Mouse (Mus musculus) adrenal gland, postnatal 10 days (tissue): Measurements from ENCODE around the gene Rimbp2. TPM values are rescaled to one million over a fixed set of nuclear protein-coding genes. Genes with fewer than 3 reads are reported as not detected.
A peak's percentile ranks its signal among the peaks of the same experiment; 100 is the strongest.
"Not testable (repeated sequence)": the region's sequence is repeated elsewhere in the genome, so short reads cannot be mapped to it uniquely, and the experiment has no call there.

ENCODE experiments used
- DNase-seq: peaks from one replicate; pipeline ENCODE4 v3.0.0; 2021; ENCODE audit warnings: mixed read lengths
- long read RNA-seq, 2 experiments: library from polyadenylated mRNA; stranded (forward); transcript quantifications; one replicate each; pipeline ENCODE4 v2.0.0; 2021
- total RNA-seq, 2 experiments: library from RNA; stranded (reverse); gene quantifications; 2 replicates each; pipeline ENCODE4 v1.2.3; 2021

Rimbp2 gene
- total RNA-seq: 1 to 10 TPM; 5.2 to 8.0 TPM
- long read RNA-seq, experiment 1, partial matches to known transcripts: 0 of 1 reads
- long read RNA-seq, experiment 1, other reads (novel, unspliced or antisense): 1 of 1 reads
- long read RNA-seq, experiment 2, partial matches to known transcripts: 0 of 5 reads
- long read RNA-seq, experiment 2, other reads (novel, unspliced or antisense): 5 of 5 reads

DNA sequence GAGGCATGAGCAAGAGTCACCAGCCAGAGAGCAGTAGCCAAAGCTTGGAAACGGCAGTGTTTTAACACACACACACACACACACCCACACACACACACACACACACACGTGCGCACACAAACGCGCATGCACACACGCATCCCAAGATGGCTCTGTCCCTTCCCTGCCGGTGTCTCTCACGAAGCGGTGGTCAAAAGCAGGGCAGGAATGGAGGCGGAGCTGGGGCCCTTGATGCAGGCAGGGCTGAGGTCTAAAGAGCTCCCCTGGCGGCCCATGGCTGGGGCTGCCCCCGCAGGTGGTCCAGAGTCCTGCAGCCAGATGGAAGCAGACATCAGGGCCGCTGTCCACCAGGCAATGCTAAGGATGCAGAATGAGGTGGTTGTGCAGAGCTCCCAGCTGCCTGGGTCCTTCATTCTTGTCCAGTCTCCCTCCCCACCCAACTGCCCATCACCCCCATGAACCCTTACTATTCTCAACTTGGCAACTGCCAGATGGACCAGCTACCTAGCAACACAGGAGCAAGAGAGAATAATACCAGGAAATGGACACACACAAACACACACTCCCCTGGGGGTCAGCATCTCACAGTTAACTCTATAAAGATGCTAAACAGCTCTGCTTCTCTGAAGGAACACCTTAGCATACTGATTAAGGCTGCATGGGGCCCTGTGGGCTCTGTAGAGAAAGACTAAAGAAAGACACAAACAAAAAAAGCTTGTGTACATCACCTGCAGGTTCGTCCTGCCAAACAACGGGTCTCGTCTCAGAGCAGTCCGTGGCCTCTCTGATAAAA lies at the start of gene Rimbp2:
Gene Rimbp2, minus strand, starts transcription at position 209 of the 793 bp plus-strand sequence.
- DNase-seq: no peak

DNA sequence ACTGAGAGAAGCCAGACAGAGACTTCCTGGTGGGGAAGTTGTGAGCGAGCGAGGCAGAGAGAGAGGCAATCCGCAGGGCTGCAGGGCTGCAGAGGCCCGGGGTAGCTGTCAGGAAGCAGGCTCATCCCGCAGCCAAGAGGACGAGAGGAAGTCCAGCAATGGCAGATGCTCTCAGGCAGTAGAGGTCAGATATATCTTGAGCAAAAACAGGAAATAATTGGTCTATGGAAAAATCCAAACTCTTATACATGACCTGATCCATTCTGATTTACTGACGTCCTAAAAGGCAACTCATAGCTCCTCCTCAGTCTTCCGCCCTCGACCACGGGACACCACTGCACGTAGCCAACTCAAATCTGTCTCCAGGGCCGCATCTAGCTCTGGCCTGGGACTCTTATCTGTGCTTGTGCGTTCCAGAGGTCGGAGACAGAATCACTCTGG lies 49.3 kb upstream of the Rimbp2 start:
- DNase-seq: peak; percentile 35

DNA sequence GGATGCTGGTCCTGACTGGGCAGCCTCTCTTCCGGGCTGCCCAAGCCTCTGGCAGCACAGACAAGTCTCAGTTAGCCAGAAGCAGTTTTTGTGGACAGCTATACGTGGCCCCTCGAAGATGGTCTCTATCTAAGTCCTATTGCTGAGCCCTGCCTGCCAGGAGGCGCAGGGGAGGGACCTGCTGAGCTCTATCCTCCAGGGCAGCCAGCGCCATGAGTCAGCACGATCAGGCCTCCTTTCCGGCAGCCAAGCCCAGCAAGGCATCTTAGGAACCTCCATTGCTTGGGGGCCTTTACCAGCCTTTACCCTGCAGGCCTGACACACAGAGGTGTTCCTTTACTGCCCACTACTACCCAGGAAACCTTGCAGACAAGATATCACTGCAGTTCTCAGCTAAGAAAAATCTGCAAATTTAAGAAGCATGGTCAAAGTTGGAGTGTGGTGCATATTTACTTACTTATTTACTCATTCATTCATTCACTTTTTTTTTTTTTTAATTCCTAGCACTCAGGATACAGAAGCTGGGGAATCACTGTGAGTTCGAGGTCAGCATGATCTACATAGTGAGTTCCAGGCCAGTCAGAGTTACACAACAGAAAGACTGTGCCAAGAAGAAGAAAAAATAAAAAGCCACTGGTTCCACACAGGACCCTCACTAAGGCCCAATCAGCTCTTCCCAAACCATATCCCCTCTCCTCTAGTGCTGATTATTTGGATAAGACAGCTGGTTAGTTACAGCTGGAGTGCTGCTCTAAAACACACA lies 47.6 kb upstream of the Rimbp2 start:
- peak; percentile 52 for DNase-seq

DNA sequence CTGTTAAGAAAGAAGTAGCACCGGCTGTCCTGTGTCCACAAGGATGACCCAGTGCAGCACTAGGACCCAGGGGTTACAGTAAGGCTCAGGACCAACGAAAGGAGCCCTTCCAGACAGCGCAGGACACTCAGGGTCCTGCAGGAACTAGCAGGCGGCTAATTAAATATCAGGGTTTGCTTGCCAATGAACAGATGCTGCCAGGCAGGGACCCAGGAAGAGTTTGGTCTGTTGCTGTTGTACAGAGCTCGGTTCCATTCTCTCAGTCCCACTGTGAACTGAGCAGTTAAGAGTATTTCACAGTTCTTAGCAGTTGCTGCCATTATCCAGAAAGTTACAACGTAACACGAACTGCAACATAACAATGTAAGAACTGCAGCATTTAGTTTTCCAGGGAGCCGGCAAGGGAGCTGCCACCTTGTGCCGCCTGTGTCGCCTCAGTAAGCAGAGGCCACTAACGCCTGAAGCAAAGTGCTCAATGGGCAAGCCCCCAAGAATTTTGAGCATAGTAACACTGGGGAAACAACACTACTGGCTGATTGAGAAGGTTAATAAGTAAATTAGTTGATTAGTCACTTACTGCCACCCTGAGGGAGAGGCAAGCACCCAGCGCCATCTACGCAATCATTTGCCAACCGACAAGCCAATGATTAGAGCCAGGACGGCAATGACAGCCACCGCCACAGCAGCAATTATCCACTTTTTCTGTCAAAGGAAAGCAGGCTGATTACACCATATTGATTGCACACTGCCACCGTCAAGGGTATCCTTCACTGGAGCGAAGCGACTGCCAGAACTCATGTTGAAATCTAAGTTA lies 34.1 kb upstream of the Rimbp2 start:
- peak; percentile 39 for DNase-seq

DNA sequence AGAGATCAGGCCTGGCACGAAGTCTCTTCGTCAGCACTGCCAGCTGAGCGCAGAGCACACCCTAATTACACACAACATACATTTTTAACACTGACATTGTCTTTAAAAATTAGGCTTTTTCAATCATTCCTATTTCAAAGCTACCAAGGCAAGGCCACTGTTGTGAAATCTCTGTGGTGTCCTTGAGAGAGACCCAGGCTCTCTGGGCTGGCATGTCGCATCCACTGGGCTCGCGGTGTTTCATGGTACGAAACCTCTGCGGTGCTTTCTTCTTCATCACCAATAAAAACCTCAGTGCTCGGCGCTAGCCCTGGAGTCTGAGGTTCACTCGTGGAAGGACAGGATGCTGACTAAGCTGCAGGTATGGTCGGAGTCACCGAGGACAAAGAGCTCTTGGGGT lies 32.7 kb upstream of the Rimbp2 start:
- DNase-seq: no peak

DNA sequence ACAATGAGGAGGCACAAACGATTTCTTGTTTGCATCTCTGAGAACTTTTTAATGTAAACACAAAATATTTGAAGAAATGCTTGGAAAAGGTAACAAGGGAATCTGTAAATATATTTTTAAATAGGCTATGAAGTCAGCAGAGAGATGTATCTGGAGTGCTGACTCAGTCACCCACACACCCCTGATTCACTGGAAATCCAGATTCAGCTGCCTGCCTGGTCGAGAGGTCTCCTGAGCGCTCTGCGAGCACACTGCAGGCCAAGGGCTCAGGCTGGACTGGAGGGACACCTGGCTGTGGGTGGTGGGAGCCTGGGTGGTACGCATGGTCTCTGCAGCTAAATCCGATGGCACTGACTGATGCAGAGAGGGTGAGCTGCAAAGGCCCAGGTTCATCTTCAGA lies 31.2 kb upstream of the Rimbp2 start:
- DNase-seq: no peak

DNA sequence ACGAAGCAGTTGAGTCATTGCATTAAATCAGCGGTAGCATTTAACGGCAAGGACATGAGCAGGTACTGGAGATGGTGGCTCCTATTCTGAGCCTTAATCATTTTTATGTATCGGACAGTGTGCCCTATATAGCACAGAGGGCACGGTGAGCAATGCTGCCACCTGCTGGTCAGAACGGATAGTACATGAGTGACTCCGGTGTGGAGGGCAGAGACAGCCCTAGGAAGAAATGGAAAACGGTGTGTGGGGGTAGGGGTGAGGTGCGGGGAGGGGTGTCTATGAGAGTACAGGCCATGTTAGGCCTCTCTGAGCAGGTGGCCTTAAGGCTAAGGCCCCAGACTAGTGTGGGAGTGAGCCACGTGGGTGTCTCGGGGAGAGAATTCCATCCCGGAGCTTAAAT lies 28.3 kb upstream of the Rimbp2 start:
- peak; percentile 87 for DNase-seq

DNA sequence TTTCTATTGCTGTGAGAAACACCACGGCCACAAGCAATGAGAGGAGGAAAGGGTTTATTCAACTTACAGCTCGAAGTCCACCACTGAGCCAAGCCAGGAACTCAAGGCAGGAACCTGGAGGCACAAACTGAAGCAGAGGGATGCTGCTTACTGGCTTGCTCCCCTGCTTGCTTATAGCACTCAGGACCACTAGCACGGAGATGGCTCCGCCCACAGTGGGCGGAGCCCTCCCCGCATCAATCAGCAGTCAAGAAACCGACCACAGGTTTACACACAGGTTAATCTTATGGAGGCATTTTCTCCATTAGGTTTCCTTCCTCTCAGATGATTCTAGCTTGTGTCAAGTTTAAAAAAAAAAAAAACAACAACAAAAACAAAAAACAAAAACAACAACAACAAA lies 27.6 kb upstream of the Rimbp2 start:
- DNase-seq: no peak

DNA sequence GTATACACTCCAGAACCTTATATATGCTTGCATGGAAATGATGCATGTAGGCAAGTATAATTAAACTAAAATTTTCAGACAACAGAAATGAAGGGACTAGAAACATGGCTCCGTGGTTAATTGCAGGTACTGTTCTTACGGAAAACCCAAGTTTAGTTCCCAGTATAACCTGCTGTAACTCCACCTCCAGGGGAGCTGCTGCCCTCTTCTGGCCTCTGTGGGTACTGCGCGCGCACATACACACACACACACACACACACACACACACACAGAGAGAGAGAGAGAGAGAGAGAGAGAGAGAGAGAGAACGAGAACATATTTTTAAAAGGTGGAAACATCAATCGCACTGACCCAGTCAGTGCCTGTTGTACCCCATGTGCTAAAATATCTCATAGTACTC lies 25.7 kb upstream of the Rimbp2 start:
- no peak for DNase-seq

DNA sequence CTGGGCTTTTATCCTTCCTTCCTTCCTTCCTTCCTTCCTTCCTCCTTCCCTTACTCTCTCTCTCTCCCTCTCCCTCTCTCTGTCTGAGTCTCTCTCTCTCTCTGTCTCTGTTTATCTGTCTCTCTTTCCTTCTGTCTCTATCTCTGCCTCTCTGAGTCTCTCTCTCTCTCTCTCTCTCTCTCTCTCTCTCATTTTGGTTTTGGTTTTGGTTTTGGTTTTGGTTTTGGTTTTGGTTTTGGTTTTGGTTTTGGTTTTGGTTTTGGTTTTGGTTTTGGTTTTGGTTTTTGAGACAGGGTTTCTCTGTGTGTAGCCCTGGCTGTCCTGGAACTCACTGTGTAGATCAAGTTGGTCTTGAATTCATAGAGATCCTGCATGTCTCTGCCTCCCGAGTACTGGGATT lies 24.2 kb upstream of the Rimbp2 start:
- not testable (repeated sequence) for DNase-seq

DNA sequence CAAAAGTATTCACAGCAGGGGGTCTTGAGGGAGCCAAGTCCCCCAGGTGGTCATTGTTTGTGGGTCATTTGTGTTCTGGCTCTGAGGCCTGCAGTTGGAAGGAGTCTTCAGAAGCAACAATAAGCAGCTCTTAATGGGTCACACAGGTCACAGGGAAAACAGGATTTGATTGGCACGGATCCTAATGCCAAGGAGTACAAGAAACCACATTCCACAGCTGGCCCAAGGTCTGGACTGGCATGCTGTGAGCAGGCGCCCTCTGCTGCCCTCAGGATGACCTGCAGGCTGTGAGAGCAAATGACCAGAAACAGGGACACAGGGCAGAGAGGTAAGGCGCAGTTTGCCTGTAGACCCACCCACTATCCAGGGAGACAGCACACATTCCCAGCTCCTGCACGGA lies 23.0 kb upstream of the Rimbp2 start:
- DNase-seq: peak; percentile 67

DNA sequence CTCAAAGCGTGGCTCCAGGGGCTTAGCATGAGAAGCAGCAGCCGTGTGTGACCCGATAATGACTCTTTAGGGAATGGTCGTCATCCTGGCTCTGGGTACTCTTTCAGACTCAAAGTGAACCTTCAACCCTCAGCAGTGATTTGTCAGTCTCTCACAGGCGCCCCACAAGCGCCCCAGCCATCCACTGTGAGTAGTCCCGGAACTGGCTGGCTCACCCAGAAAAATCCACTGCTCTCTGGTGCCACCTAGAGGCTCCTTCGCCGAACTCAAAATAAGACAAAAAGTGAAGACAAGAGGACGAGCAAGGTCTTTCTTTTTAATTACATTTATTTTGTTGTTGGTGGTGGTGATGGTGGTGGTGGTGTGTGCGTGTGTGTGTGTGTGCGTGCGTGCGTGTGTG lies 18.0 kb upstream of the Rimbp2 start:
- DNase-seq: peak; percentile 85

DNA sequence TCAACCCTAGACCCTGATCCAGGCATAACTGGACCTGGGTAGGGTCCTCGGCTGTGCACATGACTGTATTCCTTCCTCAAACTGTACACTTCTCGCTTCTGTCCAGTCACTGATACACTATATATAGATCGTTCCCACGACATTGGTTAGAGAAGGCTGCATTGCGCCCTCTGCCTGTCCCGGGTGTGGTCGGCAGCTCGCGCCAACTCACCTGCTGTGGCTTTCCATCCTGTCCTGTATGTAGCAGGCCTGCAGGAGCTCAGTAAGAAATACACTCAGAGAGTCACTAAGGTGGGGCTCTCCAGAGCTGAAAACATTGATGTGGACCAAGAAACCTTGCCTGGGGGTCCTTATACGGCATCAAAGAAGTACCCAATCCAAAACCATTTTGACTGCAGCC lies 17.6 kb upstream of the Rimbp2 start:
- no peak for DNase-seq

DNA sequence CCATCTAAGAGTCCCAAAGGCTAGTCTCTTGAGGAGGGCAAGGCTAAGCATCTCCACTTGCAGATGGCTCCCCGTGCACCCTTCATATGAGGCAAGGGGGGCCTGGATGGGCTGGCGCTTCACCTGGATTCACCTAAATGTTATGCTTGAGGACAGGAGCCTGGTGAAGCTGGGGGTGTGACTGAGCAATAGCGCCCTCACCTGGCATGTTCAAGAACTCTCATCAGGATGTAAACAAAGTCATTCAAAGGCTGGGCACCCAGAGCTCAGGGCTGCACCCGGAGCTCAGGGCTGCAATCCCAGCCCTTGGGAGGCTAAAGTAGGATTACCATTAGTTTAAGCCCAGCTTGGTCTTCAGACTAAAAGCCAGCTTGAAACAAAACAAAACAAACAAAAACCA lies 11.1 kb upstream of the Rimbp2 start:
- no peak for DNase-seq

DNA sequence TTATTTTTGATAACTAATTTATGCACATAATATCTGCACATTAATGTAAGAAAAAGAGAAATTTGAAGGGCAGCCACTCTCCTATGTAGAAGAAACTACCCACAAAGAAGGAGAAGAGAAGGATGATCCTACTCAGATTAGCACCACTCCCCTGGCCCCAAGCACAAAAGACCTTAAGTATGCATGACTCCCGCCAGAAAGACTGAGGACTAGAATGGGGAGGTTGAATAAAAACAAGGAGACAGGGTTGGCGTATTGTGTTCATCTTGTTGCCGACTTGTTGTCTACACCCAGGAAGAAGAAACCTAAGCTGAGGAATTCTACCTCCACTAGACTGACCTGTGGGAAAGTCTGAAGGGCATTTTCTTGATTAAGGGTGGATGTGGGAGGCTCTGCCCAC lies 5.6 kb upstream of the Rimbp2 start:
- no peak for DNase-seq

DNA sequence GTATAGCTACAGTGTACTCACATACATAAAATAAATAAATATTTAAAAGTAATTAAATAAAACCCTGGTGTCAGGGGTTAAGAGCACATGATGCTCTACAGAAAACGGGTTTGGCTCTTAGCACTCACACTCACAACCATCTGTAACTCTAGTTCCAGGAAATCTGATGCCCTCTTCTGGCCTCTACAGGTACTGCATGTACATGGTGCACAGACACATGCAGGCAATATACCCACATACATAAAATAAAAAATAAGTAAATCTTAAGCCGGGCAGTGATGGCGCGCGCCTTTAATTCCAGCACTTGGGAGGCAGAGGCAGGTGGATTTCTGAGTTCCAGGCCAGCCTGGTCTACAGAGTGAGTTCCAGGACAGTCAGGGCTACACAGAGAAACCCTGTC lies 1.1 kb upstream of the Rimbp2 start:
- not testable (repeated sequence) for DNase-seq

DNA sequence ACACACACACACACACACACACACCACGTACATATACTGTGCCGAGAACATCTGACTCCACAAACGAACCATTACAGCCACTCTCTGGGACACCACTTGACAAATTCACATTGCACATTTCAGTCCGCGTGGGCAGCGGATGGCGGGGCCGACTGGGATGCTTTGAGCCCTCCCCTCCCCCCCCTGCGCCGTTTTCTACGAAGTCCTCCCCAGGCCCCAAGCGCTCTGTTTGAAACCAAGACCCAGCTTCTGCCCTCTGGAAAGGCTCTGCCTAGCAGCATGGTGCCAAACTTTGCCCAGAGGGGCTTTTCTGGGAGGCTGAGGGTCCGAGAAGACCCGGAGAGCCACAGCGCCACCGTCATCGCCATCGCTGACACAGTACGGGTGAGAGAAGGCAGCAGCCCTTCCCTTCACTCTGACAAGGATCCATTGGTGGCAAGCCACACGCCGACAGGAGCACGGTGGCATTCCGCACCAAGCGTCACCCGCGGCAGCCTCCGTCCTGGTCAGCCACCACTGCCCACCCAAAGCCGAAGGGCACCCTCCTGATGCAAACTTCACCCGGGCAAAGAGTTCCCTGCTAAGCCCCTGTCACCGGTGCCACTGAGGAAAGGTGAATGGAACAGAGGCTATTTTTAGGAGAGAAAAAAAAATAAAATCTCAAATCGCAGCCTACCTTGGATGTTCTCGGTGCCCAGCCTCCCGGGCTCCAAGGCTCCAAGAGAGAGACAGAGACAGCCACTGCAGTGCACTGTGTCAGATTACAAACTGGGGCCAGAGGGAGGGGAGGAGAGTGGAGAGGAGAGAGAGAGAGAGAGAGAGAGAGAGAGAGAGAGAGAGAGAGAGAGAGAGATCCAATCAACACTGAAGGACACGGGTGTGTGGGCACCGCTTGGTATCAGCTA lies 743 bp downstream of the Rimbp2 start:
- no peak for DNase-seq

DNA sequence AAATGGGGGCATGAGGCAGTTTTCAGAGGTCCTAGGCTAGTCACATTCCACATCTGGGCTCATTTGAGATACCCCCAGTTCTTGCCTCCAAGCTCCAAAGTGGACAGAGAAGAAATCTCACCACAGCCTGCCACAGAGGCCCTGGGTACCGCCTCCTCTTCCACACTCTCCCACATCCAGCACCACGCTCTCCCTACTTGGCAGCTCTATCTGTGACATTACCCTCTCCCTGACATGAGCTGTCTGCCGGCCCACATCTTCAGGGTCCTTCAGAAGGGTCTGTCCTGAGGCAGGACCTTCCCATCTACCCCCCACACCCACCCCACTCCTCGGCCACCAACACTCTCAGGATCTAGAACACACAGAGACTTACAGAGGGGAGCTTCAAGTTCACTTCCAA lies 1.8 kb downstream of the Rimbp2 start:
- DNase-seq: no peak

DNA sequence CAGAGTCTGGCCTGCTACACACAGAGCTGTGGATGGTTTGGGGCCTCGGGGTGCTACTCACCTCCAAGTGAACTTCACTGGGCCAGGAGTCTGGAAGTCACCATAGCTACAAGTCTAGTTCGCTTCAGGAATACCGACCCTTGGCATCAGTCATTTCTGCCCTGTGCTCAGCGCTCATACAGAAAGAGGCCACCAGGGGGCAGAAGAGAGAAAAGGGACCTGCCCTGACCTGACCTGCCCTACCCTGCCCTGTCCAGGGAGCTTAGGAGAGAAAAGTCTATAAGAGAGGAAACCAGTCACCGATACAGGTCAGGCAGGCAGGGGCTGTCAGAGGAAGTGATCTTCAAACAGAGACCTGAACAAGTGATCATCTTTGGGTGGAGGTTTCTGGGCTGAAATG lies 6.2 kb downstream of the Rimbp2 start:
- DNase-seq: peak; percentile 68

DNA sequence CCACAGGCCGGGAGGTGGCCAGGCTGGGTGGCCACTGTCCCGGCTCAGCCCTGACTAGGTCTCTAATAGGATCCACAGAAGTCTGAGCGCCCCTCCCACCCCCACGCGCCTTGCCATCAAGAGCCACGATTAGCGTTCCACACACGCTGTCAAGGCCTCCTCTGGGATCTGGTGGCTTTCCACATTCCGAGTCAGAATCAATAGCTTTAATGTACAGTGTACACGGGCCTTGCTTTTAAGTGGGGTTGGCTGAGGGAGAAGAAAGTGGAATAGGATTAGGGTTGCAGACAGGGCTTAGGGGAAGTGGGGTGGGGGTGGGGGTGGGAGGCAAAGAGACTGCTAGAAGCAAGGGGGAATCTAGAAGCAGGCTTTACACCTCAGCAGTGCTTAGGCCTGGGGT lies 12.8 kb downstream of the Rimbp2 start:
- no peak for DNase-seq

DNA sequence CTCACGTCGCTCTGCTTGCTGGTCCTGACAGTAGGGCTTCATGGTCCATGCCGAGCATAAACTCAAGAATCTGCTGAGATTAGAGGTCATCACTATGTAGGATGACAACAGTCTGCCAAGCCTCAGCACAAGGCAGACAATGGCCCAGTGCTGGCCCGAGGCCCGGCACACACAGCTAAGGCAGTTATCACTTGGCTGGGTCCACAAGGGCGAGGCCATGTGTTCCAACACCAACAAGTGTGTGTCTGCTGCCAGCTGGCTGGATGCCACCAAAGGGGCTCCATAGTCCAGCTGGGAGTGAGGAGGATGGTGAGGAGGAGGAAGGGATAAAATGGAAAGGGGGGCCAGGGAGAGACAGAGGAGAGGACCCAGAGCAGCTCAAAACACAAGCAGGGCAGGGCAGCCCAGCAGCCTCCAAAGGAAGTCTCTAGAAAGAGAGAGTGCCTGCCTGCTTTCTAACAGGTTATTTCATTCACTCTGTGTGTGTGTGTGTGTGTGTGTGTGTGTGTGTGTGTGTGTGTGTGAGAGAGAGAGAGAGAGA lies 17.9 kb downstream of the Rimbp2 start:
- peak; percentile 23 for DNase-seq
